Mouse (Mus musculus): Measurements from ENCODE around the gene Plvap. TPM values are rescaled to one million over a fixed set of nuclear protein-coding genes. Genes with fewer than 3 reads are reported as not detected.

Plvap gene
- 29.5 and 39.7 TPM in 2 replicates for polyA plus RNA-seq (2012; rRNA removed)

DNA sequence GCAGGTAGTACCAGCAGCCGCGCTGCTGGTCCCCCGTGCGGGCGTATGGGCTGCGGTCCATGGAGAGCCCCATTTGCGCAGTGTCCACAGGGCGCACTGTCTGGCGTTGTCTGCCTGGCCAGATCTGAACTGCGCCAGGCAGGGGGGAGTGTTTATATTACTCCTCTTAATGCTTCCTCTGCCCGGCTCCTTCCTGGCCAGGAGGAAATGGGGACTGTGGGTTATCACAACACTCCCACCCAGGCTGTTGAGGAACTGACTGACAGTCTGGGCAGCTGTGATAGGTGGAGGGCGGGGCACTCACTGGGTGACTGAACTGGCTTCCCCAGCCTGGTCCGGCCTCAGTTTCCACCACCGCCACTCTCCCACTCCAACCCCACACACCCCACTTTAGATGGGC is at the start of gene Plvap:
Gene Plvap, minus strand, starts transcription at position 109 of the 400 bp plus-strand sequence.

GRCm38 (mm10) chr8:71558071-71558957 is 46.8 kb upstream of the Plvap start, which contains the start of gene Tmem221:
Gene Tmem221 (minus strand): TSS chr8:71558871.

DNA sequence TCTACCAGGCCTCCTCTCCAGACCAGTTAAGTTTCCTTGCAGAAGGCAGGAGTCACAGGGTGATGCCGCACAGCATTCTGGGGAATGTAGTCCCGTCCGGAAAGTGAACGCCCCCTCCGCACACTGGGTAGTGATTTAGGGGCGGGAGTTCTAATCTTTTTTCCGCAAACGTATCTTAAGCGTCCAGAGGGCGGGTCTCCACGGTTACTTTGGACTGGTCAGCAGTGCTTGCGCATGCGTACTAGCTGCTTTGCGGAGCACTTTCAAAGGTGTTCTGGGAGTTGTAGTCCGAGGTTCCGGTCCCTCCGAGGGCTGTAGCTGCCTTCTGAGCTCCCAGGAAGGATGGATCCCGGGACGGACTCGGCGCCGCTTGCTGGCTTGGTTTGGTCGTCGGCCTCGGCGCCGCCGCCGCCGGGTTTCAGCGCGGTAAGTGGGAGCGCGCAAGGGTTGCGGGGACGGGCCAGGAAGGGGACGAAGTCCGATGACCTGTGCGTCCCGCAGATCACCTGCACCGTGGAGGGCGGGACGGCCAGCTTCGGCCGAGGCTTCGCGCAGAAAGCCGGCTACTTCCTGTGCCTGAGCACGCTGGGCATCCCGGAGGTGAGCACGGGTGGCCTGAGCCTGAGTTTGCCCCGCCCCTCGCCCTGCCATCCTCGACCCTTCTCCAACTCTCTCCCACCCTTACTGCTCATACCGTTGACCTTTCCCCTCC is 31.2 kb upstream of the Plvap start, which contains the start of gene Mvb12a:
Gene Mvb12a, plus strand, starts transcription at position 291 of the 712 bp plus-strand sequence.

DNA sequence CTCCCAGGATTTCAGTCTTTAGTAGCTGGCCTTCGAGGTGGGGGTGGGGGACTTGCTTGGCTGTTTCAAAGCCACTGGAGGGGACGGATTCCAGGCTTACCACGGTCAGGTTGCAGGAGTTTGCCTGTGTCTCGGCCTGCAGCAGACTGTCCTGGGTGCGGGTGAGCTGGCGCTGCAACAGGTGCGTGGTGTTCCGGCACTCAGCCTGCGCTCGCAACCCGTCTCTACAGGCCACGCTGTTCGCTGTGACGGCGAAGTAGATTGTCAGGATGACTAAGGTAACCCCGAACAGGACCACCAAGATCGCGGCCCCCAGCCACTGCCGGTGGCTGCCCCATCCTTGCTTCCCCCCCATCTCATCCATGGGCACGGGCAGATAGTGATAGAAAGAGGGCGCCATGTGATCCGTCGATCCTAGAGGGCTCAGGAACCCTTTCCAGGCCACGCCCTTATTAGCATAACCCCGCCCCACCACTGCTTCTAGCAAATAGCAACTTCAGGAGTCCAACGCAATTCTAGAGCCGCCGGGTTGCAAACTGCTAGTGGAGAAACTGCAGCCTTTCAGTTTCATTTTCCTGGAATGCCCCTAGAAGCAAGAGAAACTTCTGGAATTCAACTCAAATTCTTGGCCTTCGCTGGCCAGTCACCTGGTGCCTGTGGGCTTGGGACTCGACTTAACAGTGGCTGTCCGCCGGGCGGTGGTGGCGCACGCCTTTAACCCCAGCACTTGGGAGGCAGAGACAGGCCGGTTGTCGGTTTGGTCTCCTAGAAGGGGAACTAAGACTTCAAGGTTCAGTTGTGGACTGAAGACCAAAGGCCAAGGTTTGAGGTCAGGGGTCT is 25.7 kb upstream of the Plvap start, which contains the start of gene Bst2:
Gene Bst2, minus strand, starts transcription at position 429 of the 840 bp plus-strand sequence.

GRCm38 (mm10) chr8:71525226-71526050 is 13.9 kb upstream of the Plvap start, which contains the start of gene Ccdc194:
Gene Ccdc194 (minus strand): TSS chr8:71525711.

DNA sequence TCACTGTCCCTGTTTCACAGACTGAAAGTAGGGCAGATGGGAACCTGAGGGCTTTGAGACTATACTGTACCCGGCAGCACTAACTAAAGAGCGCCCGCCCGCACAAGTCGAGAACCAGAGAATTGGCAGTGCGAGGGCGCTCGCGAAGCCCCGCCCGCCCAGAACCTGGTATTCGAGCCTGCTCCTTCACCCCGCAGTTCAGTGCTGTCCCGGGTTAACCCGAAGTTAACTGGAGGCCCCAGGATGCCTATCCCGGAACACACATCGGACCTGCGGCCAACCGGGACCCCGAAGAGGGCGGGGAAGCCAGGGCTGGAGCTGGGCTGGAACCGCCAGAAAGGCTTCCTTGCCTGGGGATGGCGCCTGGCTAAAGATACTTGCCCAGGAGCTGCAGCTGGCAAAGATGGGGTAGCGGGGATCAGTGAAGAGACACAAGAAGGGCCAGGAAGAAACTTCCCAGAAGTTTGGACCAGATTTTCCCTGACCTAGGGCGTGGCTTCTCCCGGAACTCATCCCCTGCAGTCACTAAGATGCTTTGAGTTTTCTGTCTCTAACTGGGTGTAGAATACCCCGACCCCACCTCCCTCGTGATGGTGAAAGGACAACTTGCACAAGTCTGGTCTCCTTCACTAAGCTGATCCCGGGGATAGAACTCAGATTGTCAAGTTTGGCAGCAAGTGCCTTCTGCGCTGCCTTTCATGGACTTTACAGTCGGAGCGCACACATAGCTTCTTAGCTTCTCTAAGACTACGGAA is 23.7 kb downstream of the Plvap start, which contains the start of gene Gtpbp3:
Gene Gtpbp3, plus strand, starts transcription at position 413 of the 755 bp plus-strand sequence.

GRCm38 (mm10) chr8:71485142-71486135 is 26.1 kb downstream of the Plvap start, which contains the start of gene Ano8:
Gene Ano8 (minus strand): TSS chr8:71485963.

DNA sequence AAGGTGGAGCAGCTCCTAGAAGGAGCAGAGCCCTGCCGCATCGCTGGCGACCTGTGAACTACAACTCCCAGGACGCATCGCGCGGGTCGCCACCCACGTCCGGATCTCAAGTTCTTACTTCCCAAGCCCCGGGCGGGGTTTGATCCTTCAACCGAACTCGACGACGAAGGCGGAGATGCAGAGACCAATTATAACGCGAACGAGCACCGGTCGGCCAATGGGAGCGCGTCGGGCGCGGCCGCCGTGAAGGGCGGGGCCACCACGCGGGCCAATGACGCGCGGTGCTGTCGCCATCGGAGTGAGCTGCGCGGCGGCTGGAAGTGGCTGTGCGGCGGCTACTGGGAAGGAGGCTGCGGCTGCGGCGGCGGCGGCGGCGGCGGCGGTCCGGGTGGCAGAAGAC is 42.6 kb downstream of the Plvap start, which contains the start of gene Dda1:
Gene Dda1, plus strand, starts transcription at position 284 of the 400 bp plus-strand sequence.

DNA sequence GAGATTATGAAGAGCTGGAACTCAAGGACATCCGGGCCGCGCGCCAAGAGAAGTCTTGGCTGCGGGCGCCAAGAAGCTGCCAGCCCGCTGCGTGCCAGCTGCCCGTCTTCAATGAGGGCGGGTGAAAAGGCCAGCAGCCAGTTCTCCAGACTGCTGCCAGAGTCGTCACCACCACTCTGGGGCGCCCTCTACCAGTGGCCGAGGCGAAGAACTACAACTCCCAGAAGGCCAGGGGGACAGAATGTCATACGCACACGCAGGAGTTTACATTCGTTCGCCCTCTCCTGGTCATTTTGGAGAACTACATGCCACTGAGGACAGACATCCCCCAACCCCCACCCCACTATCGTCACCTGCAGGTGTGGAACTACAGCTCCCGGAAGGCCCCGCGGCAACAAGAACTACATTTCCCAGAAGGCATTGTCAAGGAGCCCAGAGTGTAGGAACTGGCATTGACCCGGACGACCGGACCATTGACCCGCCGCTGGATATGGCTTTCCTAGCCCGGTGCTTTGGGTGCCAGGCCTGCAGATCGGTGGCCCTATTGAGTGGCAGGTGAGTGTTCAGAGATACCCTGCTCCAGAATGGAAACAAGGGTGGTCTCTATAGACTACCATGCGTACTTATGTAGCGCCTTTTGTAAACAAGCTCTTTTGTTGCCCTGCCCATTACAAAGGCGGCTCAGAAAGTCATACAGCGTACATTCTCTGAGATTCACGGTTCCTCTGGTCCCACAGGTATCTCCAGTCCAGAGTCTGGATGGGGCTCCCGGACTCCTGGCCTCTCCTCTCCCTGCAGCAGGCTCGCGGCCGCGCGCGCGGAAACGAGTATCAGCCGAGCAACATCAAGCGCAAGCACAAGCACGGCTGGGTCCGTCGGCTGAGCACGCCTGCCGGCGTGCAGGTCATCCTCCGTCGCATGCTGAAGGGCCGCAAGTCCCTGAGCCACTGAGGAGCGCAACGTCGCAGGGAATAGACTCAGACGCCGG is 46.7 kb downstream of the Plvap start, which contains the start of gene Mrpl34:
Gene Mrpl34, plus strand, starts transcription at position 447 of the 988 bp plus-strand sequence.

DNA sequence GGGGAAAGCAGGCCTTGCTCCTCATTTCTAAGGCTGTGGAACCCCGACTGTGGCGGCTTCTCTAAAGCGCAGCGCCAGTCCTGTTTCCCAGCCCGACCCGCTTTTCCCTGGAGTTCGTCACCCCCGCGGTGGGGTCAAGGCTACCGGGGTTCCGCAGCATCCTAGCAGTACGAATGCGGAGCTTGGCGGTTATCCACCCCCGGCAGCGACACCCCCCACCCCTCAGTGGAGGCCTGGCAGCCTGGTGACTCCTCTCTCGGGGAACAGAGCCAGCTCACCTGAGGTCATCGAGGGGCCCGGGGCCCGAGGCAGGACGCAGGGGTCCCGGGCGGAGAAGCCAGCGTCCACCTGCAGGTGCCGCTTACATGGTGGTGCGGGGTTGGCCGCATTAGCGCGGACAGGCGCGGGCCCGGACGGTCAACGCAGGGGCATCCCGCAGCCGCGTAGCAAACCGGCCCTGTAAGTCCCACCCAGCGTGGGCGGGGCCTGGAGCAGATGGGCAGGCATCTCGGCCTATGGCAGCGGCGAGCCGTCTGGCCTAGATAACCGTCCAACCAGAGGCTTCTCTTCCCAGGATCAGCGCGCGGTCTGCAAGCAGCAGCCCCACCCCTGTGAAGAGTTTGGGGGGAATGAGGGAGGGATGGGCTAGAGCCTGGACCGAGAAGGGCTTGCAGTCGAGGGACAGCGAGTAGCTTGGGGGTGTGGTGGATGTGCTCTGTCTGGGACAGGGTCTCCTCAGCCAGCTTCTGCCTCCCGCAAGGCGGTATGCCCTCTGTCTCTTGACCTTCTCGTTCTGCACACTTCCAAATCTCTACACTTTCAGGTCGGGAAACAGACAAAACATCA is 48.1 kb downstream of the Plvap start, which contains the start of gene Abhd8:
Gene Abhd8, minus strand, starts transcription at position 468 of the 846 bp plus-strand sequence.

Other genes with a start within 250 kb of the Plvap start
- 33.5 and 37.4 TPM in 2 replicates for gene Myo9b, start 239.0 kb downstream of the Plvap start, polyA plus RNA-seq (2012; rRNA removed)
- gene Haus8, start 238.8 kb downstream of the Plvap start, polyA plus RNA-seq (2012; rRNA removed): 40.0 and 52.5 TPM in 2 replicates
- 132 and 143 TPM in 2 replicates for gene Use1, start 144.9 kb downstream of the Plvap start, polyA plus RNA-seq (2012; rRNA removed)
- gene Ocel1, start 140.5 kb downstream of the Plvap start, polyA plus RNA-seq (2012; rRNA removed): 1.9 and 2.5 TPM in 2 replicates
- gene Nr2f6, start 129.8 kb downstream of the Plvap start, polyA plus RNA-seq (2012; rRNA removed): 71.4 and 73.9 TPM in 2 replicates
- gene Ushbp1, start 116.0 kb downstream of the Plvap start, polyA plus RNA-seq (2012; rRNA removed): 7.8 and 7.9 TPM in 2 replicates
- gene Babam1, start 114.9 kb downstream of the Plvap start, polyA plus RNA-seq (2012; rRNA removed): 128 and 175 TPM in 2 replicates
- 46.1 and 53.5 TPM in 2 replicates for gene Ankle1, start 105.7 kb downstream of the Plvap start, polyA plus RNA-seq (2012; rRNA removed)
- 63.1 and 67.7 TPM in 2 replicates for gene Abhd8, start 48.1 kb downstream of the Plvap start, polyA plus RNA-seq (2012; rRNA removed)
- gene Mrpl34, start 46.8 kb downstream of the Plvap start, polyA plus RNA-seq (2012; rRNA removed): 82.2 and 83.9 TPM in 2 replicates
- gene Dda1, start 42.6 kb downstream of the Plvap start, polyA plus RNA-seq (2012; rRNA removed): 70.7 and 98.5 TPM in 2 replicates
- 64.5 and 107 TPM in 2 replicates for gene Ano8, start 25.8 kb downstream of the Plvap start, polyA plus RNA-seq (2012; rRNA removed)
- gene Gtpbp3, start 23.6 kb downstream of the Plvap start, polyA plus RNA-seq (2012; rRNA removed): 30.7 and 37.4 TPM in 2 replicates
- gene Ccdc194, start 14.0 kb upstream of the Plvap start, polyA plus RNA-seq (2012; rRNA removed): 0.48 and 0.52 TPM in 2 replicates
- 15.8 and 19.0 TPM in 2 replicates for gene Bst2, start 25.7 kb upstream of the Plvap start, polyA plus RNA-seq (2012; rRNA removed)
- 62.6 and 71.2 TPM in 2 replicates for gene Mvb12a, start 31.2 kb upstream of the Plvap start, polyA plus RNA-seq (2012; rRNA removed)
- 0.22 and 0.23 TPM in 2 replicates for gene Tmem221, start 47.1 kb upstream of the Plvap start, polyA plus RNA-seq (2012; rRNA removed)
- gene Nxnl1, start 54.8 kb upstream of the Plvap start, polyA plus RNA-seq (2012; rRNA removed): not detected in 2 replicates
- gene Slc27a1, start 57.1 kb upstream of the Plvap start, polyA plus RNA-seq (2012; rRNA removed): 50.4 and 64.7 TPM in 2 replicates
- gene Pgls, start 80.4 kb upstream of the Plvap start, polyA plus RNA-seq (2012; rRNA removed): 126 and 164 TPM in 2 replicates
- 6.1 and 12.4 TPM in 2 replicates for gene Fam129c, start 85.9 kb upstream of the Plvap start, polyA plus RNA-seq (2012; rRNA removed)
- 65.9 and 99.7 TPM in 2 replicates for gene Colgalt1, start 99.2 kb upstream of the Plvap start, polyA plus RNA-seq (2012; rRNA removed)
- 15.4 and 19.3 TPM in 2 replicates for gene Unc13a, start 160.0 kb upstream of the Plvap start, polyA plus RNA-seq (2012; rRNA removed)
- 3.5 TPM in 2 replicates for gene Jak3, start 164.5 kb upstream of the Plvap start, polyA plus RNA-seq (2012; rRNA removed)
- 0.57 and 1.1 TPM in 2 replicates for gene Insl3, start 177.5 kb upstream of the Plvap start, polyA plus RNA-seq (2012; rRNA removed)
- 0.40 and 0.66 TPM in 2 replicates for gene B3gnt3, start 190.0 kb upstream of the Plvap start, polyA plus RNA-seq (2012; rRNA removed)
- gene Fcho1, start 214.0 kb upstream of the Plvap start, polyA plus RNA-seq (2012; rRNA removed): 30.0 and 40.4 TPM in 2 replicates

All from central nervous system, embryonic 11.5 days (tissue).